Mouse (Mus musculus): ENCODE data around the gene Foxp4. TPM values are rescaled to one million over a fixed set of nuclear protein-coding genes. Genes with fewer than 3 reads are reported as not detected.

Foxp4 gene
- polyA plus RNA-seq, 1 experiment from 2014 or later: 27.4 TPM

- Histone ChIP-seq H3K4me3 (ENCODE audit: low read length) (no peak overlapping the region), H3K4me1 (ENCODE audit: control insufficient read depth, insufficient read depth, low read depth, low read length) (no peaks in the 10 kb centered on the region), H3K9ac (ENCODE audit: low read depth, low read length) (no peak overlapping the region), H3K9me3 (ENCODE audit: control insufficient read depth, low read length) (no peaks in the 10 kb centered on the region), H3K27me3 (replicated peaks; ENCODE audit: control insufficient read depth, insufficient read depth, low read length) (peaks cover 3% of the 10 kb centered on the region; the same call in 1 of the 2 replicates), H3K4me2 (ENCODE audit: low read length) (no peak overlapping the region), H3K36me3 (ENCODE audit: control insufficient read depth, insufficient read depth, low read length) (no peaks in the 10 kb centered on the region), H3K27ac (ENCODE audit: low read depth, low read length) (no peak overlapping the region)
- 74% methylated on average over 6 of the region's 6 CpGs for WGBS
- no peak for ATAC-seq
Observed at GRCm38 (mm10) chr17:47938839-47939238, 14.4 kb upstream of the Foxp4 start.

GRCm38 (mm10) chr17:47937926-47938600, 13.6 kb upstream of the Foxp4 start:
- ATAC-seq: no peak
- Histone ChIP-seq H3K4me2 (ENCODE audit: low read length) (no peak overlapping the region), H3K4me1 (ENCODE audit: control insufficient read depth, insufficient read depth, low read depth, low read length) (no peaks in the 10 kb centered on the region), H3K4me3 (ENCODE audit: low read length) (no peak overlapping the region), H3K27ac (ENCODE audit: low read depth, low read length) (no peak overlapping the region), H3K9me3 (ENCODE audit: control insufficient read depth, low read length) (no peaks in the 10 kb centered on the region), H3K36me3 (ENCODE audit: control insufficient read depth, insufficient read depth, low read length) (no peaks in the 10 kb centered on the region), H3K9ac (ENCODE audit: low read depth, low read length) (no peak overlapping the region), H3K27me3 (replicated peaks; ENCODE audit: control insufficient read depth, insufficient read depth, low read length) (peaks cover 3% of the 10 kb centered on the region; the same call in 1 of the 2 replicates)
- WGBS: 37% methylated on average over 10 of the region's 10 CpGs

- WGBS: 88% methylated on average over 4 of the region's 4 CpGs
- no peak overlapping the region for H3K4me3 ChIP-seq (ENCODE audit: low read length)
- ATAC-seq: no peak
- H3K27ac ChIP-seq (ENCODE audit: low read depth, low read length): no peak overlapping the region
- H3K4me1 ChIP-seq (ENCODE audit: control insufficient read depth, insufficient read depth, low read depth, low read length): no peaks in the 10 kb centered on the region
- H3K9me3 ChIP-seq (ENCODE audit: control insufficient read depth, low read length): no peaks in the 10 kb centered on the region
- H3K9ac ChIP-seq (ENCODE audit: low read depth, low read length): no peak overlapping the region
- no peaks in the 10 kb centered on the region for H3K36me3 ChIP-seq (ENCODE audit: control insufficient read depth, insufficient read depth, low read length)
- H3K4me2 ChIP-seq (ENCODE audit: low read length): no peak overlapping the region
- peaks cover 3% of the 10 kb centered on the region; the same call in 1 of the 2 replicates for H3K27me3 ChIP-seq (replicated peaks; ENCODE audit: control insufficient read depth, insufficient read depth, low read length)
Observed at GRCm38 (mm10) chr17:47936591-47936990, 12.1 kb upstream of the Foxp4 start.

- WGBS: 89% methylated on average over 4 of the region's 4 CpGs
- peaks cover 5% of the 10 kb centered on the region; the same call in 1 of the 2 replicates for H3K4me1 ChIP-seq (ENCODE audit: control insufficient read depth, insufficient read depth, low read depth, low read length)
- no peak overlapping the region for H3K4me3 ChIP-seq (ENCODE audit: low read length)
- peaks cover 3% of the 10 kb centered on the region; the same call in 1 of the 2 replicates for H3K27me3 ChIP-seq (replicated peaks; ENCODE audit: control insufficient read depth, insufficient read depth, low read length)
- ATAC-seq: no peak
- no peak overlapping the region for H3K4me2 ChIP-seq (ENCODE audit: low read length)
- no peak overlapping the region for H3K27ac ChIP-seq (ENCODE audit: low read depth, low read length)
- H3K9me3 ChIP-seq (ENCODE audit: control insufficient read depth, low read length): no peaks in the 10 kb centered on the region
- no peak overlapping the region for H3K9ac ChIP-seq (ENCODE audit: low read depth, low read length)
- H3K36me3 ChIP-seq (ENCODE audit: control insufficient read depth, insufficient read depth, low read length): no peaks in the 10 kb centered on the region
Observed at GRCm38 (mm10) chr17:47929431-47929830, 5.0 kb upstream of the Foxp4 start.

- H3K9me3 ChIP-seq (ENCODE audit: control insufficient read depth, low read length): no peaks in the 10 kb centered on the region
- ATAC-seq: no peak
- H3K4me1 ChIP-seq (ENCODE audit: control insufficient read depth, insufficient read depth, low read depth, low read length): peaks cover 21% of the 10 kb centered on the region
- H3K9ac ChIP-seq (ENCODE audit: low read depth, low read length): no peak overlapping the region
- H3K27me3 ChIP-seq (replicated peaks; ENCODE audit: control insufficient read depth, insufficient read depth, low read length): peaks cover 6% of the 10 kb centered on the region
- no peaks in the 10 kb centered on the region for H3K36me3 ChIP-seq (ENCODE audit: control insufficient read depth, insufficient read depth, low read length)
- no peak overlapping the region for H3K27ac ChIP-seq (ENCODE audit: low read depth, low read length)
- 33% methylated on average over 10 of the region's 10 CpGs for WGBS
- no peak overlapping the region for H3K4me3 ChIP-seq (ENCODE audit: low read length)
- no peak overlapping the region for H3K4me2 ChIP-seq (ENCODE audit: low read length)
Observed at GRCm38 (mm10) chr17:47925988-47926387, 1.5 kb upstream of the Foxp4 start.

- H3K9ac ChIP-seq (ENCODE audit: low read depth, low read length): peak overlapping the region; percentile 84
- 0 out of 2 replicates have a peak, but pooled peaks have one; percentile 2 for ATAC-seq
- WGBS: 0% methylated on average over 13 of the region's 13 CpGs
- peaks cover 12% of the 10 kb centered on the region for H3K27me3 ChIP-seq (replicated peaks; ENCODE audit: control insufficient read depth, insufficient read depth, low read length)
- peaks cover 21% of the 10 kb centered on the region for H3K4me1 ChIP-seq (ENCODE audit: control insufficient read depth, insufficient read depth, low read depth, low read length)
- H3K27ac ChIP-seq (ENCODE audit: low read depth, low read length): peak overlapping the region; percentile 49
- H3K4me3 ChIP-seq (ENCODE audit: low read length): peak overlapping the region; percentile 85
- no peaks in the 10 kb centered on the region for H3K9me3 ChIP-seq (ENCODE audit: control insufficient read depth, low read length)
- no peaks in the 10 kb centered on the region for H3K36me3 ChIP-seq (ENCODE audit: control insufficient read depth, insufficient read depth, low read length)
- peak overlapping the region; percentile 95 for H3K4me2 ChIP-seq (ENCODE audit: low read length)
Observed at GRCm38 (mm10) chr17:47925340-47925926, 988 bp upstream of the Foxp4 start.

- Histone ChIP-seq H3K36me3 (ENCODE audit: control insufficient read depth, insufficient read depth, low read length) (no peaks in the 10 kb centered on the region), H3K27me3 (replicated peaks; ENCODE audit: control insufficient read depth, insufficient read depth, low read length) (peaks cover 23% of the 10 kb centered on the region), H3K4me2 (ENCODE audit: low read length) (peak overlapping the region; percentile 95), H3K4me3 (ENCODE audit: low read length) (peak overlapping the region; percentile 85), H3K9me3 (ENCODE audit: control insufficient read depth, low read length) (no peaks in the 10 kb centered on the region), H3K27ac (ENCODE audit: low read depth, low read length) (peak overlapping the region; percentile 89), H3K4me1 (ENCODE audit: control insufficient read depth, insufficient read depth, low read depth, low read length) (peaks cover 21% of the 10 kb centered on the region), H3K9ac (ENCODE audit: low read depth, low read length) (peak overlapping the region; percentile 84)
- WGBS: under 1% methylated on average over 53 of the region's 65 CpGs
- peak; percentile 45 for ATAC-seq
Observed at GRCm38 (mm10) chr17:47923678-47924382, 615 bp downstream of the Foxp4 start.

GRCm38 (mm10) chr17:47923011-47923677, 1.3 kb downstream of the Foxp4 start:
- Histone ChIP-seq H3K4me3 (ENCODE audit: low read length) (peak overlapping the region; percentile 85), H3K9ac (ENCODE audit: low read depth, low read length) (peak overlapping the region; percentile 84), H3K9me3 (ENCODE audit: control insufficient read depth, low read length) (no peaks in the 10 kb centered on the region), H3K36me3 (ENCODE audit: control insufficient read depth, insufficient read depth, low read length) (no peaks in the 10 kb centered on the region), H3K4me1 (ENCODE audit: control insufficient read depth, insufficient read depth, low read depth, low read length) (peaks cover 21% of the 10 kb centered on the region), H3K27ac (ENCODE audit: low read depth, low read length) (no peak overlapping the region), H3K4me2 (ENCODE audit: low read length) (peak overlapping the region; percentile 95), H3K27me3 (replicated peaks; ENCODE audit: control insufficient read depth, insufficient read depth, low read length) (peaks cover 26% of the 10 kb centered on the region)
- 1% methylated on average over 28 of the region's 28 CpGs for WGBS
- ATAC-seq: no peak
